Mouse (Mus musculus) kidney, adult 2 months (tissue): ENCODE measurements around the gene Tbc1d16. TPM values are rescaled to one million over a fixed set of nuclear protein-coding genes. Genes with fewer than 3 reads are reported as not detected.

Source experiments
- DNase-seq: peaks from one replicate; pipeline ENCODE4 v3.0.0; 2021
- H3K27ac ChIP-seq: fragments of 200-500 bp; 2 replicates; pipeline ENCODE4 v1.5.1; 2012; ENCODE audit warnings: low read depth, low read length, control low read depth, inconsistent platforms; ENCODE audit not compliant: insufficient read depth
- H3K27me3 ChIP-seq: fragments of 200-500 bp; replicated peaks from 2 replicates; pipeline ENCODE4 v1.6.1; 2012; ENCODE audit warnings: mild to moderate bottlenecking, moderate library complexity, low read length, inconsistent platforms; ENCODE audit not compliant: control insufficient read depth, insufficient read depth
- H3K36me3 ChIP-seq: fragments of 200-500 bp; 2 replicates; pipeline ENCODE4 v1.6.1; 2012; ENCODE audit warnings: mild to moderate bottlenecking, moderate library complexity, low read length, inconsistent platforms; ENCODE audit not compliant: control insufficient read depth, insufficient read depth
- H3K4me1 ChIP-seq: fragments of 200-500 bp; 2 replicates; pipeline ENCODE4 v1.6.1; 2011; ENCODE audit warnings: low read length; ENCODE audit not compliant: control insufficient read depth, insufficient read depth
- H3K4me3 ChIP-seq: fragments of 200-500 bp; 2 replicates; pipeline ENCODE4 v1.5.1; 2011; ENCODE audit warnings: mild to moderate bottlenecking, low read depth, low read length, control low read depth; ENCODE audit not compliant: insufficient read depth
- CTCF ChIP-seq: fragments of 200-500 bp; conservative IDR thresholded peaks from 2 replicates; pipeline ENCODE4 v1.5.1; 2011; ENCODE audit warnings: low read depth, mild to moderate bottlenecking, control low read depth, low read length, moderate library complexity, mixed read lengths; ENCODE audit not compliant: insufficient read depth, insufficient read length
- POLR2A ChIP-seq: fragments of 200-500 bp; IDR thresholded peaks from one replicate; pipeline ENCODE4 v1.6.1; 2011; ENCODE audit warnings: low read depth, low read length, control low read depth
- WGBS: fragments of 180-500 bp; shearing (Covaris S2); methylation state at CpG from one replicate; pipeline ENCODE4 v1.1.7; 2018; 5-methylcytosine and 5-hydroxymethylcytosine counted together
- polyA plus RNA-seq: library from polyadenylated mRNA; depleted of rRNA; stranded (reverse); fragments of >200 nt; gene quantifications from 2 replicates; pipeline ENCODE4 v1.2.3, GENCODE M21; 2012

The Tbc1d16 gene
- polyA plus RNA-seq, 1 experiment = 25.2 TPM

- no peak for DNase-seq
- H3K27ac ChIP-seq = no peak overlapping the region
- H3K4me1 ChIP-seq = no peaks in the 10 kb centered on the region
- H3K27me3 ChIP-seq = no peaks in the 10 kb centered on the region
- H3K36me3 ChIP-seq = no peaks in the 10 kb centered on the region
- no peak for TF ChIP-seq CTCF
- TF ChIP-seq POLR2A = no peak
- WGBS = 82% methylated on average over 8 of the region's 8 CpGs
- no peak overlapping the region for H3K4me3 ChIP-seq
Observed at GRCm38 (mm10) chr11:119142615-119143014, 85.7 kb downstream of the Tbc1d16 start.

- TF ChIP-seq POLR2A (no peak), CTCF (no peak)
- Histone ChIP-seq H3K27ac (no peak overlapping the region), H3K27me3 (no peaks in the 10 kb centered on the region), H3K36me3 (no peaks in the 10 kb centered on the region), H3K4me3 (no peak overlapping the region), H3K4me1 (0 out of 2 replicates have a peak, but pooled peaks cover 3% of the 10 kb centered on the region)
- WGBS = 86% methylated on average over 6 of the region's 6 CpGs
- DNase-seq = no peak
Observed at GRCm38 (mm10) chr11:119139026-119139425, 89.3 kb downstream of the Tbc1d16 start.

GRCm38 (mm10) chr11:119138205-119138604 is 90.1 kb downstream of the Tbc1d16 start:
- Histone ChIP-seq H3K27me3 (no peaks in the 10 kb centered on the region), H3K27ac (no peak overlapping the region), H3K4me1 (peaks cover 9% of the 10 kb centered on the region; the same call in 1 of the 2 replicates), H3K36me3 (no peaks in the 10 kb centered on the region), H3K4me3 (no peak overlapping the region)
- TF ChIP-seq POLR2A = no peak
- TF ChIP-seq CTCF = no peak
- DNase-seq = no peak
- WGBS = 57% methylated on average over 9 of the region's 9 CpGs

- 66% methylated on average over 17 of the region's 17 CpGs for WGBS
Observed at GRCm38 (mm10) chr11:119134586-119134985, 93.7 kb downstream of the Tbc1d16 start.

GRCm38 (mm10) chr11:119133437-119134221 is 94.7 kb downstream of the Tbc1d16 start:
- no peaks in the 10 kb centered on the region for H3K36me3 ChIP-seq
- peaks cover 11% of the 10 kb centered on the region; the same call in 1 of the 2 replicates for H3K4me1 ChIP-seq
- TF ChIP-seq CTCF (no peak), POLR2A (no peak)
- no peaks in the 10 kb centered on the region for H3K27me3 ChIP-seq
- no peak overlapping the region for H3K27ac ChIP-seq
- 39% methylated on average over 5 of the region's 5 CpGs for WGBS
- no peak overlapping the region for H3K4me3 ChIP-seq
- peak; percentile 92 for DNase-seq

More at GRCm38 (mm10) chr11:119134586-119134985, 93.7 kb downstream of the Tbc1d16 start:
- no peak for DNase-seq
- no peaks in the 10 kb centered on the region for H3K27me3 ChIP-seq
- no peak for TF ChIP-seq POLR2A
- TF ChIP-seq CTCF = no peak
- H3K27ac ChIP-seq = no peak overlapping the region
- H3K4me1 ChIP-seq = peaks cover 10% of the 10 kb centered on the region; the same call in 1 of the 2 replicates
- no peak overlapping the region for H3K4me3 ChIP-seq
- H3K36me3 ChIP-seq = no peaks in the 10 kb centered on the region

- WGBS = 83% methylated on average over 14 of the region's 14 CpGs
- no peak for DNase-seq
- Histone ChIP-seq H3K27me3 (no peaks in the 10 kb centered on the region), H3K4me3 (no peak overlapping the region), H3K27ac (no peak overlapping the region), H3K36me3 (no peaks in the 10 kb centered on the region), H3K4me1 (peaks cover 22% of the 10 kb centered on the region)
- TF ChIP-seq CTCF = no peak
- TF ChIP-seq POLR2A = no peak
Observed at GRCm38 (mm10) chr11:119132198-119133035, 95.9 kb downstream of the Tbc1d16 start.

- WGBS = 35% methylated on average over 24 of the region's 24 CpGs
- Histone ChIP-seq H3K4me1 (peaks cover 35% of the 10 kb centered on the region), H3K27ac (no peak overlapping the region), H3K4me3 (no peak overlapping the region), H3K27me3 (no peaks in the 10 kb centered on the region), H3K36me3 (no peaks in the 10 kb centered on the region)
- DNase-seq = no peak
- TF ChIP-seq POLR2A (no peak), CTCF (no peak)
Observed at GRCm38 (mm10) chr11:119130081-119130765, 98.1 kb downstream of the Tbc1d16 start.
